Mouse (Mus musculus): ENCODE data around the gene B230118H07Rik. TPM values are rescaled to one million over a fixed set of nuclear protein-coding genes. Genes with fewer than 3 reads are reported as not detected.
A peak's percentile ranks its signal among the peaks of the same experiment; 100 is the strongest.

B230118H07Rik gene
- total and polyA plus RNA-seq, 3 experiments, result 22.4 to 30.6 TPM; not detected in 1

DNA sequence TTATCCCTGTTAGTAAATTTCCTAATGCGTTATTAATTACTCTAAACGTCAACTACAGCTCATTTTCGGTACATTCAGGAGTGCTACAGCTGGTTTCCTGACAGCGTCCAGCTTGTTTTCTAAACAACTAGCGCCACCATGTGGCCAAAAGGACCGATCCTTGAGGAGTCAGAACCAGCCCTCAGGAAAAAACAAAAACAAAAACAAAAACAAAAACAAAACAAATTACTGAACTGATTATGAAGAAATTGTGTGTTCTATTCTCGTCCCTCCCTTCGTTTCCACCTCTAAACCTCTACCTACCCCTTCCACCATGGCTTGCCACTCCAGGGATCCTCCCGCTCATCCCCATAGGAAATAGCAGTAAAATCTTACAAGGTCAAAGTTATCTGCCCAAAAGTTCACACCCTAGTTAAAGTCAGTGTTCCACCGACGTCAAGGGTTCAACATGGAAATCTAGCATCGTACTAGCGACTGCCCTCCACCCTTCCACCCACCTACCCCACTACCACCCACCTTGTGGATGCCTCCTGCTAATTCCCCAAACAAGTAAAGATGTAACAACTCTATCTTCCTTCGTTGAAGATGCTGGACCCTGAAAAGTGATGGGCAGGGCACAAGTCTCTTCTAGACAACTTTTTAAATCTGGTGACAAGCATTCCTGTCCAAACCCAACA, 3.7 kb upstream of the B230118H07Rik start:
- Histone ChIP-seq H3K27ac (ENCODE audit: control insufficient read depth, low read depth, low read length) (no peak overlapping the region), H3K9me3 (replicated peaks; ENCODE audit: insufficient read depth, low read length) (no peaks in the 10 kb centered on the region), H3K4me3 (ENCODE audit: control insufficient read depth in 1 of 2, insufficient read depth in 1 of 2, low read depth in 2 of 2, low read length in 2 of 2) (peak overlapping the region; percentile 36 to 59), H3K9ac (ENCODE audit: control insufficient read depth, low read depth, low read length, poor library complexity, severe bottlenecking) (peak overlapping the region; percentile 33; the same call in 1 of the 2 replicates), H3K27me3 (ENCODE audit: control insufficient read depth in 1 of 2, insufficient read depth in 2 of 2, low read length in 2 of 2) (no peaks in the 10 kb centered on the region; a peak in 2 of 4 replicates), H3K36me3 (ENCODE audit: control insufficient read depth in 1 of 2, insufficient read depth in 2 of 2, low read length in 2 of 2) (0 out of 4 replicates have a peak, but pooled peaks cover 0 to 2% of the 10 kb centered on the region in 2 experiments), H3K4me1 (ENCODE audit: control insufficient read depth in 1 of 2, insufficient read depth in 2 of 2, low read length in 2 of 2) (peaks cover 0 to 4% of the 10 kb centered on the region in 2 experiments; a peak in 1 of 4 replicates), H3K79me2 (ENCODE audit: control insufficient read depth, insufficient read depth, low read length, poor library complexity) (no peaks in the 10 kb centered on the region)
- DNase-seq (ENCODE audit: low read depth, low spot score), result peak; percentile 76
- no peak for TF ChIP-seq KAT2A (conservative IDR thresholded peaks at IDR 0.05; ENCODE audit: low read depth, low read length)
- no peak for TF ChIP-seq USF2 (IDR thresholded peaks at IDR 0.05; ENCODE audit: borderline replicate concordance in 1 of 2, insufficient read depth in 1 of 2, low read depth in 1 of 2, low read length in 2 of 2)
- TF ChIP-seq NRF1 (IDR thresholded peaks at IDR 0.05; ENCODE audit: insufficient read depth, low read depth, low read length, poor library complexity, severe bottlenecking), result no peak
- TF ChIP-seq JUND (IDR thresholded peaks at IDR 0.05; ENCODE audit: low read depth, low read length), result no peak
- no peak for TF ChIP-seq MXI1 (IDR thresholded peaks at IDR 0.05; ENCODE audit: low read depth, low read length)
- TF ChIP-seq POLR2A (IDR thresholded peaks at IDR 0.05; ENCODE audit: control insufficient read depth in 1 of 2, insufficient read depth in 1 of 2, low read depth in 1 of 2, low read length in 2 of 2, poor library complexity in 1 of 2), result no peak
- TF ChIP-seq RAD21 (IDR thresholded peaks at IDR 0.05; ENCODE audit: low read depth, low read length), result peak; percentile 91
- no peak for TF ChIP-seq MYB (IDR thresholded peaks at IDR 0.05; ENCODE audit: low read depth, low read length)
- TF ChIP-seq ZC3H11A (IDR thresholded peaks at IDR 0.05; ENCODE audit: low read depth, low read length), result peak; percentile 74
- no peak for TF ChIP-seq ETS1 (IDR thresholded peaks at IDR 0.05; ENCODE audit: low read depth, low read length)
- no peak for TF ChIP-seq MAFK (IDR thresholded peaks at IDR 0.05; ENCODE audit: borderline replicate concordance, low read depth, low read length)
- TF ChIP-seq POLR2AphosphoS5 (IDR thresholded peaks at IDR 0.05; ENCODE audit: borderline replicate concordance, low read depth, low read length), result no peak
- TF ChIP-seq UBTF (IDR thresholded peaks at IDR 0.05; ENCODE audit: borderline replicate concordance, insufficient read depth, low read depth, low read length), result no peak
- TF ChIP-seq CHD1 (IDR thresholded peaks at IDR 0.05; ENCODE audit: low read depth, low read length), result no peak
- no peak for TF ChIP-seq MYC (IDR thresholded peaks at IDR 0.05; ENCODE audit: low read depth, low read length)
- TF ChIP-seq ELF1 (IDR thresholded peaks at IDR 0.05; ENCODE audit: low read depth, low read length), result no peak
- TF ChIP-seq USF1 (IDR thresholded peaks at IDR 0.05; ENCODE audit: low read depth, low read length), result no peak
- TF ChIP-seq POLR2AphosphoS2 (IDR thresholded peaks at IDR 0.05; ENCODE audit: low read length), result no peak
- no peak for TF ChIP-seq CHD2 (IDR thresholded peaks at IDR 0.05; ENCODE audit: low read length)
- TF ChIP-seq ZKSCAN1 (IDR thresholded peaks at IDR 0.05; ENCODE audit: low read depth, low read length), result no peak
- peak; percentile 55 to 86 (median 76) for TF ChIP-seq CTCF (IDR thresholded peaks at IDR 0.05 in 2 of 3, conservative IDR thresholded peaks at IDR 0.05 in 1 of 3; ENCODE audit: control insufficient read depth in 1 of 3, insufficient read depth in 1 of 3, low read depth in 2 of 3, low read length in 3 of 3, poor library complexity in 1 of 3, severe bottlenecking in 1 of 3)
- TF ChIP-seq TAL1 (IDR thresholded peaks at IDR 0.05; ENCODE audit: low read length), result no peak
- no peak for TF ChIP-seq GABPA (IDR thresholded peaks at IDR 0.05; ENCODE audit: low read depth, low read length)
- no peak for TF ChIP-seq MEF2A (IDR thresholded peaks at IDR 0.05; ENCODE audit: extremely low read depth, insufficient replicate concordance, low read depth, low read length, poor library complexity, severe bottlenecking)
- TF ChIP-seq BHLHE40 (IDR thresholded peaks at IDR 0.05; ENCODE audit: borderline replicate concordance, low read depth, low read length), result no peak
- no peak for TF ChIP-seq MAX (IDR thresholded peaks at IDR 0.05; ENCODE audit: low read length)
- peak; percentile 81 for TF ChIP-seq SMC3 (IDR thresholded peaks at IDR 0.05; ENCODE audit: low read depth, low read length)
- TF ChIP-seq SIN3A (IDR thresholded peaks at IDR 0.05; ENCODE audit: low read length), result no peak
